Mouse (Mus musculus): ENCODE measurements around the gene Snx29. TPM values are rescaled to one million over a fixed set of nuclear protein-coding genes. Genes with fewer than 3 reads are reported as not detected.

Snx29 gene
- total and polyA plus RNA-seq, 2 experiments from 2014 or later: 7.0 to 22.8 TPM

DNA sequence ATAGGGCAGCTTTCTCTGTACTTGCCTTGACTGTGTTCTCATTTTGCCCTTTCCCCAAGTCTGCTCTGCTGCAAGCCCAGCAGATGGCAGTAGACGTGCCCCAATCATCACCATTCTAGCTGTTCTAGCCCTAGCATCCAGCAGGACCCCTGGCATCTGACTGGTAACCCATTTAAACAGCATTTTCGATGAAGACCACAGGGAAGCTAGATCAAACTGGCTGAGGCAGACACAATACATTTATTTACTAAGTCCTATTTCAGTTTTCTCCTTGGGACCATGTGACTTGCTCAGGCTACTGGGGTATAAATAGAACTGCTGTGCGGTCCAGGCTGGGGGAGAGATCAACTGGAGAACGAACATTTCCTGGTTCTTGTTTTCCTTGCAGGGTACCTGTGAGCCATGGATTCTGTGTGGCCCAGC lies 257.0 kb downstream of the Snx29 start:
- peaks cover 8% of the 10 kb centered on the region for H3K4me1 ChIP-seq (ENCODE audit: insufficient read depth, low read length)
- H3K36me3 ChIP-seq (ENCODE audit: insufficient read depth, low read length): no peaks in the 10 kb centered on the region
- H3K4me3 ChIP-seq (ENCODE audit: low read depth, low read length): no peak overlapping the region
- no peak overlapping the region for H3K4me2 ChIP-seq (ENCODE audit: low read depth, low read length, poor library complexity, severe bottlenecking)
- no peaks in the 10 kb centered on the region for H3K9me3 ChIP-seq (ENCODE audit: low read length)
- peak overlapping the region; percentile 57 for H3K27ac ChIP-seq (ENCODE audit: low read depth, low read length)
- WGBS: 31% methylated on average over 4 of the region's 4 CpGs
- ATAC-seq (ENCODE audit: low FRiP score) (peak; percentile 70), DNase-seq (ENCODE audit: low spot score) (peak; percentile 76)
- H3K9ac ChIP-seq (replicated peaks; ENCODE audit: low read length, poor library complexity, severe bottlenecking): no peak overlapping the region
- no peaks in the 10 kb centered on the region for H3K27me3 ChIP-seq (ENCODE audit: insufficient read depth, low read length)
- TF ChIP-seq CTCF (IDR thresholded peaks at IDR 0.05): peak; percentile 89

DNA sequence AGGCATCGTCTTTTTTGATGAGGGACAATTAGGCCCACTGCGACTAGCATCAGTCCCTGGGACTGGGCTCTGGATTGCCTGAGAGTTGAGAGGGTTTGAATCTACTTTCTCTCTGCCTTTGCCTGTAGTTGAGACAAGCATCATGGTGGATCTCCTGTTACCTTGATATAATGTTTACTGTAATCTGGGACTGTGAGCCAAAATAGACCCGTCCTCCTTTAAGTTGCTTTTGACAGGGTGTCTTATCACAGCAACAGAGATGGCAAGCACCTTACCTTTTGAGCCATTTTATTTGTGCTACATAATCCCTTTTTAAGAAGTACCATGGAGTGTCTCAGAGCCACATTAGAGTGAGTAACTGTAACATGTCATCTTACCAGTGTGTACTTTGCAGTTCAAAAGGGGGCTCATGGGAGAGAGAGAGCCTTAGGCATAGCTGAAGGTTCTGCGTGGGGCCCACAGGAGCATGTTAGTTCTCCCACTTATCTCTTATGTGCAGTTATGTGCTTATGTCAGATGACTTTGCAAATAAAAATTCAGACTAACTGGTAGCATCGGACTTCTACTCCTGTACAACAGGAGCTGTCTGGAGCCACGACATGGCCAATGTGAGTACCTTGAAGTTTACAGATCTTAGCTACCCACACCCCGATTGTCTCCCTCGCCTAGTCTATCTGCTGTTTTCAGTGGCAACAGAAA lies 261.4 kb downstream of the Snx29 start:
- no peak for TF ChIP-seq CTCF (IDR thresholded peaks at IDR 0.05)

DNA sequence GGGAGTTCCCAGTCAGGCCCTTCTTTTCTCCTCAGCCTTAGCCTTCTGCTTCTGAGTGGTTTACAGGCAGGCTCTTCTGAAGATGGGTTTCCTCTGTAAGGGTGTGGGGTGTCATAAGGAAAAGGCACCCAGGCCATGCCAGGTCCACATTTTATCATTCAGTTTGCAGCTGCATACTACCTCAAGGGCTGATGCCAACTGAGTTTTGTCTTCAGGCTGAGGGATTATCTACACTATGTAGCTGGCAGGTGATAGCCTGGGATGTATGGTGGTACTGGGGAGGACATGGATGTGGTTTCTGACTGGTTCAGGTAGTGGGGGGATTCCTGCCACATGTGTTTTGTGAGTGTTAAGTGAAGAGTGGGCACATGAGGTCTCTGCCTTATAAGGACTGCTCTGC lies 266.0 kb downstream of the Snx29 start:
- no peak for TF ChIP-seq CTCF (IDR thresholded peaks at IDR 0.05)
- Histone ChIP-seq H3K9ac (replicated peaks; ENCODE audit: low read length, poor library complexity, severe bottlenecking) (no peak overlapping the region), H3K4me1 (ENCODE audit: insufficient read depth, low read length) (no peaks in the 10 kb centered on the region), H3K4me3 (ENCODE audit: low read depth, low read length) (no peak overlapping the region), H3K9me3 (ENCODE audit: low read length) (no peaks in the 10 kb centered on the region), H3K27ac (ENCODE audit: low read depth, low read length) (no peak overlapping the region), H3K27me3 (ENCODE audit: insufficient read depth, low read length) (no peaks in the 10 kb centered on the region), H3K4me2 (ENCODE audit: low read depth, low read length, poor library complexity, severe bottlenecking) (no peak overlapping the region), H3K36me3 (ENCODE audit: insufficient read depth, low read length) (no peaks in the 10 kb centered on the region)
- ATAC-seq (ENCODE audit: low FRiP score) (no peak), DNase-seq (ENCODE audit: low spot score) (no peak)

More for the DNA sequence above, 261.4 kb downstream of the Snx29 start:
- 88% methylated on average over 8 of the region's 8 CpGs for WGBS
- Histone ChIP-seq H3K4me3 (ENCODE audit: low read depth, low read length) (no peak overlapping the region), H3K36me3 (ENCODE audit: insufficient read depth, low read length) (no peaks in the 10 kb centered on the region), H3K4me2 (ENCODE audit: low read depth, low read length, poor library complexity, severe bottlenecking) (no peak overlapping the region), H3K27me3 (ENCODE audit: insufficient read depth, low read length) (no peaks in the 10 kb centered on the region), H3K4me1 (ENCODE audit: insufficient read depth, low read length) (peaks cover 8% of the 10 kb centered on the region), H3K9ac (replicated peaks; ENCODE audit: low read length, poor library complexity, severe bottlenecking) (no peak overlapping the region), H3K27ac (ENCODE audit: low read depth, low read length) (no peak overlapping the region), H3K9me3 (ENCODE audit: low read length) (no peaks in the 10 kb centered on the region)
- no peak for ATAC-seq (ENCODE audit: low FRiP score)
- no peak for DNase-seq (ENCODE audit: low spot score)

DNA sequence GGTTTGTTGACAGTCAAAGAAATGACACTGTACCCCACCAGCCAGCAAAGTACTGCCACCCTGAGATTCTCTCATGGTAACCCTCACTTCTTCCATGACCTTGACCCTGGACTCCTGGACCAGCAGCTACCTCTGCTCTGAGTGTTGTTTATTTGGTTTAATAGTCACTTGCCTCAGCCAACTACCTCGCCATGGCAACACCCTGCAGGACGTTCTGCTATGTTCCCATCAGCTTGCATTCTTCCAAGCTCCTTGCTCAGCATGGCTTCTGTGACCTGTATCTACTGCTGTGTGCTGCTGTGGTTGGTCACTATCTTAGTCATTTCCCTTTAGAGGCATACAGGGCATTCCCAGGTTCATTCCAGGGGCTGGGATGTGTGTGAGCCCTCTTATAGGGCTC lies 266.6 kb downstream of the Snx29 start:
- DNase-seq (ENCODE audit: low spot score) (peak; percentile 14), ATAC-seq (ENCODE audit: low FRiP score) (no peak)
- H3K27ac ChIP-seq (ENCODE audit: low read depth, low read length): no peak overlapping the region
- H3K27me3 ChIP-seq (ENCODE audit: insufficient read depth, low read length): no peaks in the 10 kb centered on the region
- H3K9ac ChIP-seq (replicated peaks; ENCODE audit: low read length, poor library complexity, severe bottlenecking): no peak overlapping the region
- no peak overlapping the region for H3K4me3 ChIP-seq (ENCODE audit: low read depth, low read length)
- TF ChIP-seq CTCF (IDR thresholded peaks at IDR 0.05): no peak
- H3K4me2 ChIP-seq (ENCODE audit: low read depth, low read length, poor library complexity, severe bottlenecking): no peak overlapping the region
- H3K4me1 ChIP-seq (ENCODE audit: insufficient read depth, low read length): no peaks in the 10 kb centered on the region
- H3K9me3 ChIP-seq (ENCODE audit: low read length): no peaks in the 10 kb centered on the region
- no peaks in the 10 kb centered on the region for H3K36me3 ChIP-seq (ENCODE audit: insufficient read depth, low read length)
- WGBS: 57% methylated on average over 2 of the region's 2 CpGs

DNA sequence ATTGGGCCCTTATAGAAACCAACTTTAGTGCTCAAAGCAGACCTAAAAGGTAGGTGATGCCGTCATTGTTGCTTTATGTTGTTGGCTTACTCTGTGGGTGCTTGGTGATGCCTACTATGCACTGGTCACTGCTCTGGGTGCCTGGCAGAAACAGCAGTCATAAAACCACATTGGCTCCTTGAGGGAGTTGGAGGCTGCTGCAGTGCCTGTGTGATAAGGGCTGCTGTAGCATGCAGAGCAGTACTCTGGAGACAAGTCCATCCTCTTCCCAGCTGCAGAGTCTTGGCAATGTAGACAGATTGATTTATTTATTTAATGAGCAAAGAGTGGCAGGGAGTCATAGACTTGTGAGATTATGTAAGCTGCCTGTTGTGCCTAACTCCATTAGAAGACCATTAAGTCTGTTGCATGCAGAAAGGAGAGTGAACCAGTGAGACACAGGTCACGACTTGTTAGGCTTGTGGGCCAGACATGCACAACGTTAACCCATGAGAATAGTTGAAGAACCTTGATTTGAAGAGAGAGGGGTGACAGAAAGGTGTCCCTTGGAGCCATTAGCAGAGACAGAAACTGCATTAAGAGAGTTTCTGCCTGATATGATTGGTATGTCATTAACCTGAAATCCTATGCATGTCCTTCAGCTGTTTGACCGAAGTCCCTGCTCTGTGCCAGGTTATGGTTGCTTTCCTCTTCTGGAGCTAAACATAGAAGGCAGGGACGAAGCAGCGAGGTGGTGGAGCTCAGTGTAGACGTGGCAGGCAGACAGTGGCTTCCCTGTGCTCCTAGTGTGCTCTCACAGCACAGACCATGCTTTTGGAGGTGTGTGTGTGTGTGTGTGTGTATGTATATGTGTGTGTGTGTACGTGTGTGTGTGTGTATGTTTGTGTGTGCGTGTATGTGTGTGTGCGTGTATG lies 267.3 kb downstream of the Snx29 start:
- Histone ChIP-seq H3K9me3 (ENCODE audit: low read length) (no peaks in the 10 kb centered on the region), H3K27ac (ENCODE audit: low read depth, low read length) (no peak overlapping the region), H3K4me2 (ENCODE audit: low read depth, low read length, poor library complexity, severe bottlenecking) (no peak overlapping the region), H3K4me3 (ENCODE audit: low read depth, low read length) (no peak overlapping the region), H3K36me3 (ENCODE audit: insufficient read depth, low read length) (no peaks in the 10 kb centered on the region), H3K9ac (replicated peaks; ENCODE audit: low read length, poor library complexity, severe bottlenecking) (no peak overlapping the region), H3K4me1 (ENCODE audit: insufficient read depth, low read length) (no peaks in the 10 kb centered on the region), H3K27me3 (ENCODE audit: insufficient read depth, low read length) (no peaks in the 10 kb centered on the region)
- no peak for ATAC-seq (ENCODE audit: low FRiP score)
- no peak for DNase-seq (ENCODE audit: low spot score)
- no peak for TF ChIP-seq CTCF (IDR thresholded peaks at IDR 0.05)
- WGBS: 88% methylated on average over 10 of the region's 10 CpGs

DNA sequence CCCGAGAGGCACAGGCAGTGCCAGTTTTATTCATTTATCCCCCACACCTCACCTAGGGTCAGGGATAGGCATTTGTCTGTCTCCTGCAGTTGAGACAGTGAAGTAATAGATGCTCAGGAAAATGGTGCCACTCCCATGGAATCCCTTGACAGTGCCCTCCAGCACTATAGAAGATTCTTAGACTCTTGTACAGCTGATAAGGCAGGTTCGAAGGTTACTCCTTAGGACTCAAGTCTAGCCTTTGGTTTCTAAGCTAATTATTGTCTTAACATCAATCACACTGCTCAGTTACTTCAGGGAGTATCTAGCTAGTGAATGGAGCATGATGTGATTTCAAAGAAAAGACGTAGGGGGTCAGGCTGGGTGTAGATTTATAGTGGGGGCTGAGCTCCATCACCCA lies 273.9 kb downstream of the Snx29 start:
- ATAC-seq (ENCODE audit: low FRiP score) (no peak), DNase-seq (ENCODE audit: low spot score) (no peak)
- H3K9ac ChIP-seq (replicated peaks; ENCODE audit: low read length, poor library complexity, severe bottlenecking): no peak overlapping the region
- H3K36me3 ChIP-seq (ENCODE audit: insufficient read depth, low read length): no peaks in the 10 kb centered on the region
- H3K4me2 ChIP-seq (ENCODE audit: low read depth, low read length, poor library complexity, severe bottlenecking): no peak overlapping the region
- TF ChIP-seq CTCF (IDR thresholded peaks at IDR 0.05): no peak
- no peaks in the 10 kb centered on the region for H3K9me3 ChIP-seq (ENCODE audit: low read length)
- H3K27me3 ChIP-seq (ENCODE audit: insufficient read depth, low read length): no peaks in the 10 kb centered on the region
- WGBS: 88% methylated on average over 3 of the region's 3 CpGs
- no peak overlapping the region for H3K27ac ChIP-seq (ENCODE audit: low read depth, low read length)
- H3K4me1 ChIP-seq (ENCODE audit: insufficient read depth, low read length): no peaks in the 10 kb centered on the region
- H3K4me3 ChIP-seq (ENCODE audit: low read depth, low read length): no peak overlapping the region
